Mouse (Mus musculus): Measurements from ENCODE around the gene Tceal9. TPM values are rescaled to one million over a fixed set of nuclear protein-coding genes. Genes with fewer than 3 reads are reported as not detected.

Tceal9 gene
- polyA plus RNA-seq, 1 experiment from 2014 or later = 733 TPM

DNA sequence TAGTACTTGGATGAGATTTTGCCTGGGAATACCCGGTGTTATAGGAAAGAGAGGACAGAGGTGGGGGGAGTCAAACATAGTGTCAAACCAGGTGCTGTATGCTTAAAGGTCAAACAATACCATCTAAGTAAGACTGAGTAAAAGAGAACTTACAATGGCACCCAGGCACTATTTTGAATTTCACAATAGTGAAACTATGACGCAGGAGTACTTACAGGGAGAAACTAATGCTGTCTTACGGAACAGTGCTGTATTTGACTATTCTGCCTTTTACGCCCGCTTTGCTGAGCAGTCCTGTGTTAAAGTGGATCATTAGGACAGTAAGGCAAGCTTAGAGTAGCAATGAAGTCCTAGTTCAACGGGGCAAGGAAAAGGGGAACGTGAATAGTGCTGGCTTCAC lies 32.7 kb downstream of the Tceal9 start:
- ATAC-seq (ENCODE audit: insufficient number of reproducible peaks, low FRiP score, low TSS enrichment, low read depth) = no peak
- no peaks in the 10 kb centered on the region for H3K27me3 ChIP-seq (ENCODE audit: control insufficient read depth, insufficient read depth, low read length)
- no peaks in the 10 kb centered on the region for H3K4me1 ChIP-seq (ENCODE audit: control insufficient read depth, insufficient read depth, low read length)
- H3K27ac ChIP-seq (replicated peaks; ENCODE audit: low read depth, low read length) = no peak overlapping the region
- 80% methylated on average over 7 of the region's 7 CpGs for WGBS
- DNase-seq (ENCODE audit: low spot score) = no peak
- no peak overlapping the region for H3K4me3 ChIP-seq (ENCODE audit: low read depth, low read length)
- no peaks in the 10 kb centered on the region for H3K9me3 ChIP-seq (ENCODE audit: control insufficient read depth, low read length)
- no peak overlapping the region for H3K9ac ChIP-seq (ENCODE audit: low read length)
- H3K4me2 ChIP-seq (ENCODE audit: low read depth, severe bottlenecking) = no peak overlapping the region
- H3K36me3 ChIP-seq (ENCODE audit: control insufficient read depth, insufficient read depth, low read length) = no peaks in the 10 kb centered on the region

DNA sequence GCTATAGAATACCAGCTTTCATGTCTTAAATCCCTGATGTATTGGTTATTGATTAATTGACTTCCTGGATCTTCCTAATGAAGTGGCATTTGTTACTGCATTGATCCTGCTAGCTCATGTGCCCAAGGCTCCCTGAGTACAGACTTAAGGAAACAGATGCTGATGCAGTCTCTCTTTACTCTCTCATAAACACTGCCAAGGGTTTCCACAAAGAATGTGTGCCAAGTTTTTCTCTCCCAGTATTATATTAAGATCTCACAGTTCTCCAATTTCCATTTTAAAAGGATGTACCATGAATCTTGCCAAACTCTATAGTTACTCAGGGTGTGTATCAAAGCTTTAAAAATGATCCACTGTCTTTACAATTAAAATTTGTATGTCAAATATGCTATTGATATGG lies 33.5 kb downstream of the Tceal9 start:
- Histone ChIP-seq H3K4me1 (ENCODE audit: control insufficient read depth, insufficient read depth, low read length) (no peaks in the 10 kb centered on the region), H3K9ac (ENCODE audit: low read length) (no peak overlapping the region), H3K36me3 (ENCODE audit: control insufficient read depth, insufficient read depth, low read length) (no peaks in the 10 kb centered on the region), H3K27me3 (ENCODE audit: control insufficient read depth, insufficient read depth, low read length) (no peaks in the 10 kb centered on the region), H3K27ac (replicated peaks; ENCODE audit: low read depth, low read length) (no peak overlapping the region), H3K4me3 (ENCODE audit: low read depth, low read length) (no peak overlapping the region), H3K9me3 (ENCODE audit: control insufficient read depth, low read length) (no peaks in the 10 kb centered on the region), H3K4me2 (ENCODE audit: low read depth, severe bottlenecking) (no peak overlapping the region)
- ATAC-seq (ENCODE audit: insufficient number of reproducible peaks, low FRiP score, low TSS enrichment, low read depth) = no peak
- no peak for DNase-seq (ENCODE audit: low spot score)

DNA sequence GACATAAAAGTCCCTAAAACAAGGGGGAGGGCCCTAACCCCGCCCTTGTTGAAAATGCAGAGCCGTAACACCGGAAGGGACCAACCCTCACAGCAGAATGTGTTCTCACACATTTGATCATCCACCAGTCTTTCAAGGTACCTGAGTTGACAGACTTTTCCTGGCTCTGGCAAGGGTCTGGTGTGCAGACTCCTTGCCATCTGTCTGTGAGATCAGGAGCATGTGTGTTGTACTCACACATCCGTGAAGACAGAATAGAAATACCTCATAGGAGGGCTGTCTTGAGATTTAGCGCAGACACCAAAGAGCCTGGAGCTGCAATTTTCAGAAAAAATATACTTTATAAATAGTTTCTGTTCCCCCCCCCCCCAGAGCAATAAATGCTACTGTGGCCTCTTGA lies 34.5 kb downstream of the Tceal9 start:
- Histone ChIP-seq H3K27ac (replicated peaks; ENCODE audit: low read depth, low read length) (no peak overlapping the region), H3K4me2 (ENCODE audit: low read depth, severe bottlenecking) (no peak overlapping the region), H3K27me3 (ENCODE audit: control insufficient read depth, insufficient read depth, low read length) (no peaks in the 10 kb centered on the region), H3K4me1 (ENCODE audit: control insufficient read depth, insufficient read depth, low read length) (no peaks in the 10 kb centered on the region), H3K4me3 (ENCODE audit: low read depth, low read length) (no peak overlapping the region), H3K9ac (ENCODE audit: low read length) (no peak overlapping the region), H3K36me3 (ENCODE audit: control insufficient read depth, insufficient read depth, low read length) (no peaks in the 10 kb centered on the region), H3K9me3 (ENCODE audit: control insufficient read depth, low read length) (no peaks in the 10 kb centered on the region)
- DNase-seq (ENCODE audit: low spot score) = no peak
- 83% methylated on average over 5 of the region's 5 CpGs for WGBS
- no peak for ATAC-seq (ENCODE audit: insufficient number of reproducible peaks, low FRiP score, low TSS enrichment, low read depth)

DNA sequence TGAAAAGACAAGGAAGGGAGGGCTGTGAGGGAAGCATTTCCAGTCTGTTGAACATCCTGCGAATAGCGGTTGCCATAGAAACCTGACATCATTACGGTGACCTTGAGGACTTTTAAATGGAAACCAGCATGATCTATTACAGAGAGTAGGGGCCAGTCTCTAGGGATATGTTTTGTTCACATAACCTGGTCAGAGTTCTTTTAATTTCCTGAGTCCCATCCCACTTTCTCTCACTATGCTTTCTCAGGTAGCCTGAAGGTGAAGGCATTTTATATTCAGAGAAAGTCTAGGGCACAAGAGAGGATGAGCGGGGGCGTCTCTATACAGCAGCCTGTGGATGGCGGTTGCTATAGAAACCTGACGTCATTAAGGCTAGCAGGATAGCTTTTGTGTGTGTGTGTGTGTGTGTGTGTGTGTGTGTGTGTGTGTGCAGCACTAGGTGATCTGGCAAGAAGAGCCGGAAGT lies 46.0 kb downstream of the Tceal9 start:
- Histone ChIP-seq H3K27ac (replicated peaks; ENCODE audit: low read depth, low read length) (no peak overlapping the region), H3K4me1 (ENCODE audit: control insufficient read depth, insufficient read depth, low read length) (no peaks in the 10 kb centered on the region), H3K36me3 (ENCODE audit: control insufficient read depth, insufficient read depth, low read length) (no peaks in the 10 kb centered on the region), H3K4me2 (ENCODE audit: low read depth, severe bottlenecking) (no peak overlapping the region), H3K4me3 (ENCODE audit: low read depth, low read length) (no peak overlapping the region), H3K9me3 (ENCODE audit: control insufficient read depth, low read length) (no peaks in the 10 kb centered on the region), H3K27me3 (ENCODE audit: control insufficient read depth, insufficient read depth, low read length) (no peaks in the 10 kb centered on the region), H3K9ac (ENCODE audit: low read length) (no peak overlapping the region)
- peak; percentile 73; the same call in 1 of the 2 replicates for ATAC-seq (ENCODE audit: insufficient number of reproducible peaks, low FRiP score, low TSS enrichment, low read depth)
- DNase-seq (ENCODE audit: low spot score) = peak; percentile 31
- 31% methylated on average over 8 of the region's 8 CpGs for WGBS

Other genes with a start within 250 kb of the Tceal9 start
- gene Arxes1, start 211.7 kb upstream of the Tceal9 start, polyA plus RNA-seq (2014; fragmentation: Nextera tagmentation; extraction: Ambion mirVana) = 47.7 and 52.3 TPM in 2 replicates
- gene Bex2, start 176.8 kb upstream of the Tceal9 start, polyA plus RNA-seq (2014; fragmentation: Nextera tagmentation; extraction: Ambion mirVana) = 242 and 252 TPM in 2 replicates
- gene Nxf3, start 159.8 kb upstream of the Tceal9 start, polyA plus RNA-seq (2014; fragmentation: Nextera tagmentation; extraction: Ambion mirVana) = 0.07 and 0.09 TPM in 2 replicates
- 74.2 and 81.7 TPM in 2 replicates for gene Bex4, start 106.1 kb upstream of the Tceal9 start, polyA plus RNA-seq (2014; fragmentation: Nextera tagmentation; extraction: Ambion mirVana)
- gene Tceal8, start 72.7 kb upstream of the Tceal9 start, polyA plus RNA-seq (2014; fragmentation: Nextera tagmentation; extraction: Ambion mirVana) = 225 and 230 TPM in 2 replicates
- gene Tceal5, start 41.2 kb upstream of the Tceal9 start, polyA plus RNA-seq (2014; fragmentation: Nextera tagmentation; extraction: Ambion mirVana) = 1.8 and 1.9 TPM in 2 replicates
- gene Tceal7, start 30.3 kb upstream of the Tceal9 start, polyA plus RNA-seq (2014; fragmentation: Nextera tagmentation; extraction: Ambion mirVana) = 1.2 and 1.8 TPM in 2 replicates
- 88.1 and 98.7 TPM in 2 replicates for gene Bex1, start 29.6 kb upstream of the Tceal9 start, polyA plus RNA-seq (2014; fragmentation: Nextera tagmentation; extraction: Ambion mirVana)
- gene Bex3, start 25.2 kb downstream of the Tceal9 start, polyA plus RNA-seq (2014; fragmentation: Nextera tagmentation; extraction: Ambion mirVana) = 681 and 702 TPM in 2 replicates